Mouse (Mus musculus): ENCODE measurements at regions not wholly inside any gene's neighbourhood (a gene's known extent, or its start where the extent isn't known, plus 50 kb on each side); places are given as distances from the start of the nearest gene placed in this dataset.
"Not testable (repeated sequence)": the region's sequence is repeated elsewhere in the genome, so short reads cannot be mapped to it uniquely, and the experiment has no call there.

DNA sequence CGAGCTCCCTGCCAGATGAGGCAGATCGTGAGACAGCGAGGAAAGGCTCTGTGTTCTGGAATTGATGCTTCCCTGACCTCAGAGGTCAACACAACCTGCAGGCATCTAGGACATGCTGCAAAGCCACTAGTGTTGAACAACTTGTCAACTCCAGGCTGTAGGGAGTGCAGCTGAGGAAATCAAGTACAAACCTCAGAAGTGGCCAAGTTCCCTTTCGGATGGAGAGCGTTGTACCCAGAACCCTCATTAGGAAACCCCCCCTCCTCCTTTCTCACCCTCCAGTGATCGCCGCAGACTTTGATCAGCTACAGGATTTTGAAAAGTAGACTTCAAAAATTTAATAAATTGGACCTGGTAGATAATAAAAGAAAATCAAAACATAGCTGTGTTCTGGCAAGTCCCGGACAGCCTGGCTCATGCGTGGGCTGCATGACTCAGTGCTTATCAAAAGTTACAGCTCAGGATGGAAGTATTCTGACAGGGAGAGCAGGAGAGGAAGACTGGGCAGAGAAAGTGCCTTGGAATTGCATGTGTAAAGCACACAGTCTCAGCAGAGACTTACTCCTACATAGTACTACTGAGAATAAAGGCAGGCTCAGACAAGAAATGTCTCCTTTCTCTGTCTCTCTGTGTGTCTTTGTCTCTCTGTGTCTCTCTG is 224.2 kb downstream of the Diras2 start:
- no peak for DNase-seq (ENCODE audit: low spot score in 2 of 2)

- DNase-seq (ENCODE audit: low spot score in 2 of 2), result no peak
These were observed 220.1 kb downstream of the Diras2 start for GRCm38 (mm10) chr13:52310954-52311353.

GRCm38 (mm10) chr13:52318276-52318675 is 212.8 kb downstream of the Diras2 start:
- no peak for DNase-seq (ENCODE audit: low spot score in 2 of 2)

GRCm38 (mm10) chr13:52323691-52324090 is 207.4 kb downstream of the Diras2 start:
- no peak for DNase-seq (ENCODE audit: low spot score in 2 of 2)

DNA sequence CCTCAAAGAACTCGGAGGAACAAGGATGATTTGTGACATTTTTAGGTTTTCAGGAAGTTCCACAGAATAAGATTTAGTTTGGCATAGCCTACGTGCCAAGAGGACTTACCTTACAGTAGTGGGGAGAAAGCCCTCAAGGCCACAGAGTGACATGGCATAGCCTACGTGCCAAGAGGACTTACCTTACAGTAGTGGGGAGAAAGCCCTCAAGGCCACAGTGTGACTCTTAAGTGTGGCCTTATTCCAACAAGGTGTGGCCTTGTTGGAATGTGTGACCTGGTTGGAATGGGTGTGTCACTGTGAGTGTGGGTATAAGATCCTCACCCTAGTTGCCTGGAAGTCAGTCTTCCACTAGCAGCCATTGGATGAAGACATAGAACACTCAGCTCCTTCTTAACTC is 206.7 kb downstream of the Diras2 start:
- not testable (repeated sequence) for DNase-seq (ENCODE audit: low spot score in 2 of 2)

GRCm38 (mm10) chr13:52325647-52326046 is 205.4 kb downstream of the Diras2 start:
- DNase-seq (ENCODE audit: low spot score in 2 of 2), result not testable (repeated sequence)

DNA sequence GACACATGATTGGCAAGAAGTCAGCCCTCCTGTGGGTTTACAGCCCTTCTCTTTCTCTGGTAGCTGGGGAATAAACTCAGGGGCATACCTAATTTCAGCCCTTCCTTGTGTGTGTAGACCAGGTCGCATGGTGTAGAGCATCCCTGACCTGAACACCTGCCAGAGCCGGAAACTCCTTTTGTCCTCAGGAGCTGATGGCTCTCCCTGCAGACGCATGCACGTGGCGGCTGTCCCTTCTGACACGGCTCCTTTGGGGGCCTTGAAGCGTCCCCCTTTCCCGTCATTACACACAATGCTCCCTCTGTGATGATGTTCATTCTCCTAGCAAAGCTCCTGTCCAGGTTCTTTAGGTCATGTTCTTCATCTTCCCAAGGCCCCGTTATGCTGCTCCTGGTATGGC is 203.3 kb downstream of the Diras2 start:
- DNase-seq (ENCODE audit: low spot score in 2 of 2), result no peak

- no peak for DNase-seq (ENCODE audit: low spot score in 2 of 2)
These were observed 202.3 kb downstream of the Diras2 start for GRCm38 (mm10) chr13:52328766-52329165.

- DNase-seq (ENCODE audit: low spot score in 2 of 2), result peak; percentile 38 to 40
These were observed 200.0 kb downstream of the Diras2 start for GRCm38 (mm10) chr13:52331068-52331467.

DNA sequence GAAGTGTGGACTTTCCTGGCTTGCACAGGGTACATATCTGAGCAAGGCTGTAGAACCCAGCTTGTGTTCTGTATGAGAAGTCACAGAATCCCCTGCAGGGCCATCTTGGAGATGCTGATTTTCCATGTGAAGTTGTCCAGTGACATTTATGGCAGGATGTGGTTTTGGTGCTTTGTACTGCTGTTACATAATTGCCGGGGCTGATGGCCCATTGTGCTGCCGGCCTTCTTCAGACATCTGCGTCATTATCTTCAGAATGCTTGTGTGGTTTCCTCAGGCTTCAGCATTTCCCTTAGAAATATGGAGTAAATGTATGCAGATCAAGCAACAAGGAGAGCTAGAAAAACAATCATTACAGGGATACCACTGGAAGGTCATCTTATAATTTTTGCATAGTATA is 196.1 kb downstream of the Diras2 start:
- no peak for DNase-seq (ENCODE audit: low spot score in 2 of 2)

DNA sequence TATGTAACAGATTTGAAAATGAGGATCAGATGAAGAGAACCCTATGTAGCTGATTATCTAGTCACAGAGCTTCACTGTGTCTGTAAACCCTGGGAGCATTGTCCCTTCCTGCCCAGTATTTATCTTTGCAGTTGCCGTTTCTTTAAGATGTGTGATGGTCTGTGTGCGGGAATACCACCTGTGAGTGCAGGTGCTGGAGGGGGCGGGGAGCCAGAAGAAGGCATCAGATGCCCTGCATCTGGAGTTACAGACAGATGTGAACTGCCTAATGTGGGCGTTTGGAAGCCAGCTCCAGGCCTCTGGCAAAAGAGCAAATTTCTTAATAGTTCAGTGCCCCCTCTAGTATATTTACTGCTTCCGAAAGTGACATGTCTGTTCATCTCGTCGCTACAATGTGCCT is 193.1 kb downstream of the Diras2 start:
- DNase-seq (ENCODE audit: low spot score in 2 of 2), result no peak

DNA sequence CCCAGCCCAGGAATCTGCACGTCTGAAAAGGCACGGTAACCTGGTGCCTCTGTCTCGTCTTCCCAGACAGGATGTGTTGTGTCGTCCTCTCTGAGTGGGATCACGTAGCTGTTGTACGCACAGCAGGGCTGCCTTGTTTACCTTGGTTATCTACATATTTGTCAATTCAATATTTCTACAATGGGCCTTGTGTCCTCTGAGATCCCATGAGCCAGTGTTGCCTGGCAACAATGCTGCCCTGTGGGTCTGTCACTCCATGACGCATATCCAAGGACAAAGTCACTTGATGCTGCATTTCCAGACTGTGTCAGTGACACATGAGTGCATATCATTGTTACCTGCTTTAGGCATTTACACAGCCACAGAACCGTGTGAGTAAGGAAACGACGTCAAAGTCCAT is 191.9 kb downstream of the Diras2 start:
- DNase-seq (ENCODE audit: low spot score in 2 of 2), result no peak

DNA sequence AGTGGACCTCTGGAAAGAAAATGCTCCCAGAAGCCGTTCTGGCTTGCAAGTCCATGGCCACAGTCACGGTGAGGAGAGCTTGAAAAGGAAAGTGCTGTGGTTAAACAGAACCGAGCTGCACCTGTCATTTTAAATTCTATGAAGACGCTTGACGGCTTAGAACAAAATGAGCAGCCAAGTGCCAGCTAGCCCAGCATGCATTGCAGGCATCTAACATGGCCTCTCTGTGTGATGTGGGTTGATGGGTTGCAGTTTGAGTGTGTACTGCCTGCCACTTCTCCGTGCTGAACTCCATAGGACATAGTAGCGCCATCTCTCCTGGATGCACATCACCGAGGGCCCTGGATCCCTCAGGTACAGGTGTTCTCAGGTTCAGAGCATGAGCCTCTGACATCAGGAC is 189.1 kb downstream of the Diras2 start:
- no peak for DNase-seq (ENCODE audit: low spot score in 2 of 2)

DNA sequence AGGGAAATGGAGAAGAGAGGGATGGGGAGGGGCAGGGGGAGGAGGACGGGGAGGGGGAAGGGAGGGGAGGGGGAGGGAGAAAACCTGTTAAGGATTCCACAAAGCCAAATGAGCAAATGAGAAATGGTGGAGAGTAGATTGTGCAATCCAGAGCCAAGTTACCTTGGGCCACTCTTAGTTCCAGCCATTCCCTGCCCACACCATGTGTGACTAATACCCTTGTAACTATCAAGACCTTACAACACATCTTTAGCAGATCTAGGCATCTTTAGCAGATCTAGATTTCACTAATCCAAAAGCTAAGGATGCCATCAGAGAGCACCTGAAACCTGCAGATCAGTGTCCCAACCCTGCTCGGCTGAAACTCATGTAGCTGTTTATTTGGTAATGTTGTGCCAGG is 186.7 kb downstream of the Diras2 start:
- DNase-seq (ENCODE audit: low spot score in 2 of 2), result no peak

GRCm38 (mm10) chr13:52344853-52345252 is 186.2 kb downstream of the Diras2 start:
- DNase-seq (ENCODE audit: low spot score in 2 of 2), result no peak

DNA sequence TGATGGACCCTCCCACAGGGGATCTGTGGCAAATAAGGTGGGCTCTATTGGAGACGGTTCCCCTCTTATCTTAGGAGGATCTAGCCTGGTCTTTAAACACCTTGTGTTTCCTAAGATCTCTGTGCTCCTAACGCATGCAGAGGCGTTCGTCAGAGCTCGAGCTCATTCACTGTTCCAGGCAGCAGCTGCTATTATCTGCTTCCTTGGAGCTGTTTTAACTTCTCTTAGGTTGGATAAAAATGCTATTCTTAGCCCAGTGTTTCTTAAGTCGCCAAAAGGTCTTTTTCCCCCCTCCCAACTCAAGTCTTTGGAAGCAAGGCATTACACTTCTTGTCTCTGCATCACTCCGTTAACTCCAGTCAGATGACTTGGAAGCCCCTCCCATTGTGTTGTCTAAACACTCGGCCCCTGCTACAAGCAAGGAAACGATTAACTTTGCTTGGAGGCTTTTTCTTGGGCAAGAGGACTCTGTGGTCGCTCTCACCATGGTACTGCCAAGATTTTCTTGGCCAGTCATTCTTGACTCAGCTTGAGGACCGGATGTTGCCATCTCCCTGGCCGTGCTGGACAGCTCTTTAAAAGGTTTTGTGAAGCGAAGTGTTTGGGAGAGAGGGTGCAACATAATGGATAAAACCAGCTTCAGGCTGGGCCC is 185.6 kb downstream of the Diras2 start:
- peak in 1 of 2 experiments; percentile 20 for DNase-seq (ENCODE audit: low spot score in 2 of 2)

GRCm38 (mm10) chr13:52346027-52346375 is 185.1 kb downstream of the Diras2 start:
- DNase-seq (ENCODE audit: low spot score in 2 of 2), result no peak

DNA sequence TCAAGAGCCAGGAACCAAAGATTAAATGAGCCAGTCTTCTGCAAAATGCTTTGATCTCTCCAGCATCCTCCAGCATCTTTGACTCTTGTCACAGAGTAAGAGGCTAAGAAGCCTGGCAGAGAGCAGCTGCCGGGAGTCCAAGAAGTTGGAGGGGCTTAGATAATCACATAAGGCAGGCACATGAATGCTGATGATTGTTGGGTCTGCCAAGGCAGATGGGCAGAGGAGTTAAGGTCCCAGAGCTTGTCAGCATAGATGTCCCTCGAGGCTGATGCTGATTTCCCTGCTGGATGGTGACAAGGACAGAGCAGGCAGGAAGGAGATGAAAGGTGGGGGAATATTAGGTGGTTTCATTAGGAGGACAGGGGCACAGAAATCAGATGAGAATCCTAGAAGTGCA is 183.4 kb downstream of the Diras2 start:
- DNase-seq (ENCODE audit: low spot score in 2 of 2), result no peak

GRCm38 (mm10) chr13:52349606-52350005 is 181.5 kb downstream of the Diras2 start:
- no peak for DNase-seq (ENCODE audit: low spot score in 2 of 2)

DNA sequence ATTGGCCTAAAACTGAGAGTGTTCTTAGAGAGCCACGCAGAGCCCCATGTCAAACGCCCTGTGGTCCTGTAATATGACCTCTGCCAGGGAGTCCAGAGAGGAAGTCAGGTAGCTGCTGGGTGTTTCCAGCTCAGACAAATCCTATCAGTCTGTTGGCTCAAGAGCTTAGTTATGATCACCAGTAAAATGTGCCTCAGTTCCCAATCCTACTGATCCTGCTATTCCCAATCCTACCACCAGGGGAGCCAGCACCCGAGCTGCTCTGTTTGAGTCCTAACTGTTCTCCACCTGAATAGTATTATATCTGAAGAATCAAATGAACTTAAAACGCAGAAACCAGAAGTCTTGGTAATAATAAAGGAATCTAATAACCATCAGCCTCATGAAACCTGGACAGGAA is 178.5 kb downstream of the Diras2 start:
- DNase-seq (ENCODE audit: low spot score in 2 of 2), result no peak

- DNase-seq (ENCODE audit: low spot score in 2 of 2), result no peak
These were observed 177.6 kb downstream of the Diras2 start for GRCm38 (mm10) chr13:52353437-52353836.

DNA sequence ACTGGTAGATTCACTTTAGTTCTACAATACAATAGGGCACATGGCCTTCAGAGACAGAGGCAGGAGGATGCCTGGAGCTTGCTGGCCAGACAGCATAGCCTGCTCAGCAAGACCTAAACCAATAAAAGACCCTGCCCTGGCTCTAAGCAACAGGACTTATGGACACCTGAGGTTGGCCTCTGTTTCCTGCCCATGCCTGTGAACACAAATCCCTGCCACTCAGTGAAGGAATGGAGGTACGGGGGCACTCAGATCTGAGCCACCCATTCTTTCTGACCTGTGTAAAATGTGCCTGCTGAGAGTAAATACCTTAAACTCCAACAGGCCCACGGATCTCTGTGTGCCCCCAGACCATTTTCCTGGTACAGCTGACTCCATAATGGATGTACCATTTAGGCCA is 177.1 kb downstream of the Diras2 start:
- no peak for DNase-seq (ENCODE audit: low spot score in 2 of 2)

GRCm38 (mm10) chr13:52355921-52356320 is 175.2 kb downstream of the Diras2 start:
- not testable (repeated sequence) for DNase-seq (ENCODE audit: low spot score in 2 of 2)

All from layer of hippocampus, postnatal 10 days (tissue).